Mouse (Mus musculus) heart, adult 11 months (tissue): Measurements from ENCODE around the gene Dok5.

Experiments used
- DNase-seq: peaks from one replicate; pipeline ENCODE4 v3.0.0; 2022

Dok5 gene

GRCm38 (mm10) chr2:170738891-170739290 lies 7.3 kb downstream of the Dok5 start:
- DNase-seq = peak; percentile 61

GRCm38 (mm10) chr2:170739713-170740365 lies 8.2 kb downstream of the Dok5 start:
- DNase-seq = peak; percentile 71

GRCm38 (mm10) chr2:170743521-170743920 lies 11.9 kb downstream of the Dok5 start:
- peak; percentile 48 for DNase-seq

- DNase-seq = no peak
These were observed 17.3 kb downstream of the Dok5 start for GRCm38 (mm10) chr2:170748901-170749300.

- DNase-seq = no peak
These were observed 20.7 kb downstream of the Dok5 start for GRCm38 (mm10) chr2:170752191-170752850.

- no peak for DNase-seq
These were observed 24.2 kb downstream of the Dok5 start for GRCm38 (mm10) chr2:170755817-170756216.

GRCm38 (mm10) chr2:170756667-170757066 lies 25.1 kb downstream of the Dok5 start:
- DNase-seq = no peak

- no peak for DNase-seq
These were observed 25.7 kb downstream of the Dok5 start for GRCm38 (mm10) chr2:170757228-170757875.

GRCm38 (mm10) chr2:170758201-170758600 lies 26.6 kb downstream of the Dok5 start:
- peak; percentile 70 for DNase-seq

GRCm38 (mm10) chr2:170764704-170765103 lies 33.1 kb downstream of the Dok5 start:
- DNase-seq = no peak

GRCm38 (mm10) chr2:170767243-170767642 lies 35.6 kb downstream of the Dok5 start:
- DNase-seq = no peak

GRCm38 (mm10) chr2:170768699-170769098 lies 37.1 kb downstream of the Dok5 start:
- DNase-seq = no peak

- DNase-seq = no peak
These were observed 39.9 kb downstream of the Dok5 start for GRCm38 (mm10) chr2:170771555-170771954.

- DNase-seq = no peak
These were observed 40.7 kb downstream of the Dok5 start for GRCm38 (mm10) chr2:170772126-170772884.

- no peak for DNase-seq
These were observed 41.3 kb downstream of the Dok5 start for GRCm38 (mm10) chr2:170772885-170773270.

GRCm38 (mm10) chr2:170775577-170775976 lies 44.0 kb downstream of the Dok5 start:
- DNase-seq = no peak

GRCm38 (mm10) chr2:170776107-170776506 lies 44.5 kb downstream of the Dok5 start:
- no peak for DNase-seq

GRCm38 (mm10) chr2:170777572-170777971 lies 46.0 kb downstream of the Dok5 start:
- DNase-seq = no peak

- no peak for DNase-seq
These were observed 48.6 kb downstream of the Dok5 start for GRCm38 (mm10) chr2:170780010-170780750.

- no peak for DNase-seq
These were observed 56.5 kb downstream of the Dok5 start for GRCm38 (mm10) chr2:170788101-170788500.

- DNase-seq = peak; percentile 33
These were observed 59.9 kb downstream of the Dok5 start for GRCm38 (mm10) chr2:170791332-170792017.

- DNase-seq = peak; percentile 49
These were observed 63.6 kb downstream of the Dok5 start for GRCm38 (mm10) chr2:170795242-170795641.
